Mouse (Mus musculus): ENCODE data around the gene Srl. TPM values are rescaled to one million over a fixed set of nuclear protein-coding genes. Genes with fewer than 3 reads are reported as not detected.
A peak's percentile ranks its signal among the peaks of the same experiment; 100 is the strongest.

The Srl gene
- 44.6 and 60.3 TPM in 2 replicates for total RNA-seq (2012; rRNA removed)
- total RNA-seq (2014; rRNA removed), result 62.7 and 88.8 TPM in 2 replicates
- polyA plus RNA-seq (2012; ENCODE audit: insufficient read length, low read depth), result 71.3 and 77.9 TPM in 2 replicates

- H3K79me2 ChIP-seq (replicated peaks; ENCODE audit: control insufficient read depth, extremely low read depth, insufficient read depth, poor library complexity, severe bottlenecking), result no peaks in the 10 kb centered on the region; the same call in 1 of the 2 replicates
- peak within 1 kb of the TSS; percentile 24; the same call in 1 of the 2 replicates for H3K27ac ChIP-seq (ENCODE audit: insufficient read depth, low read depth)
- no peaks in the 10 kb centered on the region for H3K27me3 ChIP-seq (replicated peaks)
- peak within 1 kb of the TSS; percentile 90 for H3K4me2 ChIP-seq (ENCODE audit: insufficient read depth, low read depth, poor library complexity, severe bottlenecking)
- H3K4me3 ChIP-seq (replicated peaks in 1 of 3; ENCODE audit: low read depth in 2 of 3, low read length in 2 of 3, poor library complexity in 1 of 3), result peak within 1 kb of the TSS; percentile 56 to 81 (median 63)
- peaks cover 11 to 44% of the 10 kb centered on the region in 2 experiments for H3K4me1 ChIP-seq (ENCODE audit: control insufficient read depth in 1 of 2, insufficient read depth in 2 of 2)
- in situ Hi-C loops (cut with MboI; ENCODE audit: low pct_ligation_motif_present, low pct_unique_long_range_greater_than_20kb, low sequenced_read_pairs) (loop anchor here (5.0 kb wide), 1 partner anchor 234 kb away; no protein-coding TSS in a partner anchor), dilution Hi-C loops (cut with MboI; ENCODE audit: extremely low pct_ligation_motif_present, extremely low pct_unique_long_range_greater_than_20kb, low sequenced_read_pairs) (no loop called here)
- peak within 1 kb of the TSS; percentile 59 for H3K9ac ChIP-seq (ENCODE audit: insufficient read depth, low read depth)
- peak; percentile 100 for DNase-seq (ENCODE audit: extremely low read depth)
- H3K36me3 ChIP-seq (replicated peaks in 1 of 2; ENCODE audit: control insufficient read depth in 1 of 2, insufficient read depth in 1 of 2, low read length in 1 of 2), result peaks cover 18 to 55% of the 10 kb centered on the region in 2 experiments
- H3K9me3 ChIP-seq (replicated peaks; ENCODE audit: low read length), result peaks cover 4% of the 10 kb centered on the region
- TF ChIP-seq ZC3H11A (IDR thresholded peaks at IDR 0.05; ENCODE audit: low read depth, low read length) (peak; percentile 96), CHD1 (IDR thresholded peaks at IDR 0.05; ENCODE audit: low read depth, low read length) (peak; percentile 82; the same call in 1 of the 2 replicates), TCF12 (IDR thresholded peaks at IDR 0.05; ENCODE audit: low read depth, low read length) (peak; percentile 84), MAX (IDR thresholded peaks at IDR 0.05; ENCODE audit: low read length) (peak; percentile 96), CTCF (conservative IDR thresholded peaks at IDR 0.05 in 1 of 2, IDR thresholded peaks at IDR 0.05 in 1 of 2; ENCODE audit: low read depth in 2 of 2, low read length in 2 of 2) (peak; percentile 60 to 99; a peak in 3 of 4 replicates), RCOR1 (conservative IDR thresholded peaks at IDR 0.05; ENCODE audit: low read depth, low read length) (no peak), USF1 (IDR thresholded peaks at IDR 0.05; ENCODE audit: low read depth, low read length) (0 out of 2 replicates have a peak, but pooled peaks have one; percentile 14), PAX5 (IDR thresholded peaks at IDR 0.05; ENCODE audit: low read length) (no peak), RAD21 (IDR thresholded peaks at IDR 0.05; ENCODE audit: low read depth, low read length) (no peak; the same call in none of the 2 replicates), ZKSCAN1 (IDR thresholded peaks at IDR 0.05; ENCODE audit: borderline replicate concordance, low read depth, low read length) (no peak), BHLHE40 (IDR thresholded peaks at IDR 0.05; ENCODE audit: low read depth, low read length) (peak; percentile 89), ELF1 (IDR thresholded peaks at IDR 0.05; ENCODE audit: low read depth, low read length) (peak; percentile 98), MYC (IDR thresholded peaks at IDR 0.05; ENCODE audit: low read depth, low read length) (peak; percentile 97), UBTF (IDR thresholded peaks at IDR 0.05; ENCODE audit: low read depth, low read length) (no peak), USF2 (conservative IDR thresholded peaks at IDR 0.05; ENCODE audit: low read depth, low read length) (0 out of 2 replicates have a peak, but pooled peaks have one; percentile 27), ZNF384 (IDR thresholded peaks at IDR 0.05; ENCODE audit: low read depth, low read length) (no peak), GABPA (IDR thresholded peaks at IDR 0.05; ENCODE audit: insufficient replicate concordance, low read depth, low read length) (no peak), SIN3A (IDR thresholded peaks at IDR 0.05; ENCODE audit: low read length) (peak; percentile 97), NELFE (IDR thresholded peaks at IDR 0.05; ENCODE audit: low read depth, low read length) (peak; percentile 98), NRF1 (IDR thresholded peaks at IDR 0.05; ENCODE audit: low read depth, low read length) (peak; percentile 65), IRF4 (IDR thresholded peaks at IDR 0.05; ENCODE audit: low read depth, low read length) (peak; percentile 64), ZMIZ1 (IDR thresholded peaks at IDR 0.05; ENCODE audit: low read depth, low read length) (peak; percentile 97), E2F4 (IDR thresholded peaks at IDR 0.05; ENCODE audit: insufficient replicate concordance, low read depth, low read length) (peak; percentile 95), MAFK (IDR thresholded peaks at IDR 0.05; ENCODE audit: insufficient replicate concordance, low read length) (no peak), HCFC1 (IDR thresholded peaks at IDR 0.05; ENCODE audit: low read depth, low read length) (peak; percentile 71), SMC3 (IDR thresholded peaks at IDR 0.05; ENCODE audit: low read depth, low read length) (peak; percentile 99), CHD2 (IDR thresholded peaks at IDR 0.05; ENCODE audit: low read length) (no peak; the same call in 1 of the 2 replicates), POLR2AphosphoS2 (IDR thresholded peaks at IDR 0.05; ENCODE audit: low read depth, low read length) (peak; percentile 93), EP300 (IDR thresholded peaks at IDR 0.05; ENCODE audit: low read length) (no peak; the same call in 1 of the 2 replicates), MAZ (IDR thresholded peaks at IDR 0.05; ENCODE audit: low read depth, low read length) (peak; percentile 59; the same call in 1 of the 2 replicates), JUND (conservative IDR thresholded peaks at IDR 0.05; ENCODE audit: low read depth, low read length) (no peak; the same call in 1 of the 2 replicates), JUN (IDR thresholded peaks at IDR 0.05; ENCODE audit: insufficient read depth, low read depth, low read length) (0 out of 2 replicates have a peak, but pooled peaks have one; percentile 17), TBP (conservative IDR thresholded peaks at IDR 0.05; ENCODE audit: low read depth, low read length) (peak; percentile 66), MEF2A (IDR thresholded peaks at IDR 0.05; ENCODE audit: borderline replicate concordance, low read depth, low read length) (peak; percentile 75; the same call in 1 of the 2 replicates), POLR2A (IDR thresholded peaks at IDR 0.05; ENCODE audit: low read depth, low read length) (peak; percentile 98), ETS1 (conservative IDR thresholded peaks at IDR 0.05; ENCODE audit: low read depth, low read length) (peak; percentile 54; the same call in 1 of the 2 replicates), KAT2A (IDR thresholded peaks at IDR 0.05; ENCODE audit: insufficient replicate concordance, low read length) (0 out of 2 replicates have a peak, but pooled peaks have one; percentile 67)
Observed at GRCm38 (mm10) chr16:4541501-4542198, at the start of gene Srl. Gene Srl, minus strand, starts transcription at chr16:4541816.
